Mouse (Mus musculus): ENCODE measurements at regions not wholly inside any gene's neighbourhood (a gene's known extent, or its start where the extent isn't known, plus 50 kb on each side); places are given as distances from the start of the nearest gene placed in this dataset.

GRCm38 (mm10) chr2:173425754-173426153 lies 96.6 kb upstream of the 1700021F07Rik start:
- H3K4me1 ChIP-seq, result peaks cover 10% of the 10 kb centered on the region
- no peak for ATAC-seq (ENCODE audit: low FRiP score)
- no peaks in the 10 kb centered on the region for H3K27me3 ChIP-seq
- no peak overlapping the region for H3K4me3 ChIP-seq
- H3K9me3 ChIP-seq (replicated peaks), result no peaks in the 10 kb centered on the region
- H3K36me3 ChIP-seq, result no peaks in the 10 kb centered on the region
- H3K9ac ChIP-seq, result no peak overlapping the region
- H3K27ac ChIP-seq, result no peak overlapping the region
- no peak overlapping the region for H3K4me2 ChIP-seq (replicated peaks)
- WGBS, result 86% methylated on average over 9 of the region's 9 CpGs

GRCm38 (mm10) chr2:173426191-173427065 lies 96.0 kb upstream of the 1700021F07Rik start:
- Histone ChIP-seq H3K27me3 (no peaks in the 10 kb centered on the region), H3K9ac (no peak overlapping the region), H3K4me1 (peaks cover 9% of the 10 kb centered on the region), H3K4me2 (replicated peaks) (no peak overlapping the region), H3K4me3 (no peak overlapping the region), H3K9me3 (replicated peaks) (no peaks in the 10 kb centered on the region), H3K36me3 (no peaks in the 10 kb centered on the region), H3K27ac (no peak overlapping the region)
- ATAC-seq (ENCODE audit: low FRiP score), result peak; percentile 49; the same call in 1 of the 2 replicates
- 62% methylated on average over 16 of the region's 16 CpGs for WGBS

GRCm38 (mm10) chr2:173427888-173428450 lies 94.4 kb upstream of the 1700021F07Rik start:
- no peak overlapping the region for H3K27ac ChIP-seq
- H3K27me3 ChIP-seq, result no peaks in the 10 kb centered on the region
- no peak overlapping the region for H3K4me3 ChIP-seq
- no peaks in the 10 kb centered on the region for H3K9me3 ChIP-seq (replicated peaks)
- peaks cover 11% of the 10 kb centered on the region for H3K4me1 ChIP-seq
- H3K4me2 ChIP-seq (replicated peaks), result no peak overlapping the region
- ATAC-seq (ENCODE audit: low FRiP score), result 0 out of 2 replicates have a peak, but pooled peaks have one; percentile 21
- WGBS, result 68% methylated on average over 10 of the region's 10 CpGs
- H3K36me3 ChIP-seq, result no peaks in the 10 kb centered on the region
- no peak overlapping the region for H3K9ac ChIP-seq

- H3K27ac ChIP-seq, result no peak overlapping the region
- H3K9me3 ChIP-seq (replicated peaks), result no peaks in the 10 kb centered on the region
- no peak overlapping the region for H3K4me2 ChIP-seq (replicated peaks)
- no peak overlapping the region for H3K4me3 ChIP-seq
- H3K27me3 ChIP-seq, result no peaks in the 10 kb centered on the region
- no peaks in the 10 kb centered on the region for H3K36me3 ChIP-seq
- H3K4me1 ChIP-seq, result peaks cover 17% of the 10 kb centered on the region
- no peak for ATAC-seq (ENCODE audit: low FRiP score)
- no peak overlapping the region for H3K9ac ChIP-seq
- WGBS, result 81% methylated on average over 5 of the region's 5 CpGs
Observed at GRCm38 (mm10) chr2:173431841-173432240, 90.5 kb upstream of the 1700021F07Rik start.

- WGBS, result 77% methylated on average over 3 of the region's 3 CpGs
- no peak for ATAC-seq (ENCODE audit: low FRiP score)
- Histone ChIP-seq H3K4me2 (replicated peaks) (no peak overlapping the region), H3K9me3 (replicated peaks) (no peaks in the 10 kb centered on the region), H3K9ac (no peak overlapping the region), H3K4me1 (peaks cover 17% of the 10 kb centered on the region), H3K4me3 (no peak overlapping the region), H3K36me3 (no peaks in the 10 kb centered on the region), H3K27ac (no peak overlapping the region), H3K27me3 (no peaks in the 10 kb centered on the region)
Observed at GRCm38 (mm10) chr2:173432258-173432657, 90.1 kb upstream of the 1700021F07Rik start.

- H3K27ac ChIP-seq, result no peak overlapping the region
- ATAC-seq (ENCODE audit: low FRiP score), result no peak
- H3K4me2 ChIP-seq (replicated peaks), result no peak overlapping the region
- no peak overlapping the region for H3K4me3 ChIP-seq
- no peaks in the 10 kb centered on the region; the same call in 1 of the 2 replicates for H3K9me3 ChIP-seq (replicated peaks)
- H3K4me1 ChIP-seq, result peaks cover 17% of the 10 kb centered on the region
- no peaks in the 10 kb centered on the region for H3K36me3 ChIP-seq
- 83% methylated on average over 9 of the region's 9 CpGs for WGBS
- no peak overlapping the region for H3K9ac ChIP-seq
- H3K27me3 ChIP-seq, result no peaks in the 10 kb centered on the region
Observed at GRCm38 (mm10) chr2:173432886-173433624, 89.3 kb upstream of the 1700021F07Rik start.

GRCm38 (mm10) chr2:173436580-173436979 lies 85.8 kb upstream of the 1700021F07Rik start:
- ATAC-seq (ENCODE audit: low FRiP score), result no peak
- peaks cover 21% of the 10 kb centered on the region for H3K4me1 ChIP-seq
- H3K4me3 ChIP-seq, result no peak overlapping the region
- H3K4me2 ChIP-seq (replicated peaks), result no peak overlapping the region
- H3K9me3 ChIP-seq (replicated peaks), result no peaks in the 10 kb centered on the region; the same call in 1 of the 2 replicates
- H3K9ac ChIP-seq, result no peak overlapping the region
- H3K27me3 ChIP-seq, result no peaks in the 10 kb centered on the region
- WGBS, result 85% methylated on average over 3 of the region's 3 CpGs
- no peak overlapping the region for H3K27ac ChIP-seq
- no peaks in the 10 kb centered on the region for H3K36me3 ChIP-seq

- Histone ChIP-seq H3K27me3 (no peaks in the 10 kb centered on the region), H3K36me3 (no peaks in the 10 kb centered on the region), H3K4me1 (peaks cover 32% of the 10 kb centered on the region), H3K4me3 (no peak overlapping the region), H3K9ac (no peak overlapping the region), H3K27ac (no peak overlapping the region), H3K9me3 (replicated peaks) (no peaks in the 10 kb centered on the region; the same call in 1 of the 2 replicates), H3K4me2 (replicated peaks) (no peak overlapping the region)
- WGBS, result 77% methylated on average over 9 of the region's 9 CpGs
- ATAC-seq (ENCODE audit: low FRiP score), result no peak
Observed at GRCm38 (mm10) chr2:173439031-173439430, 83.4 kb upstream of the 1700021F07Rik start.

- 66% methylated on average over 11 of the region's 11 CpGs for WGBS
- no peak overlapping the region for H3K9ac ChIP-seq
- H3K4me3 ChIP-seq, result no peak overlapping the region
- H3K27me3 ChIP-seq, result no peaks in the 10 kb centered on the region
- peaks cover 21% of the 10 kb centered on the region for H3K4me1 ChIP-seq
- ATAC-seq (ENCODE audit: low FRiP score), result no peak
- no peak overlapping the region for H3K27ac ChIP-seq
- H3K4me2 ChIP-seq (replicated peaks), result no peak overlapping the region
- no peaks in the 10 kb centered on the region for H3K36me3 ChIP-seq
- H3K9me3 ChIP-seq (replicated peaks), result no peaks in the 10 kb centered on the region; the same call in 1 of the 2 replicates
Observed at GRCm38 (mm10) chr2:173442056-173442455, 80.3 kb upstream of the 1700021F07Rik start.

GRCm38 (mm10) chr2:173443262-173443661 lies 79.1 kb upstream of the 1700021F07Rik start:
- WGBS, result 56% methylated on average over 10 of the region's 10 CpGs
- no peaks in the 10 kb centered on the region for H3K9me3 ChIP-seq (replicated peaks)
- no peaks in the 10 kb centered on the region for H3K36me3 ChIP-seq
- H3K27ac ChIP-seq, result no peak overlapping the region
- H3K27me3 ChIP-seq, result no peaks in the 10 kb centered on the region
- no peak for ATAC-seq (ENCODE audit: low FRiP score)
- H3K4me1 ChIP-seq, result peaks cover 21% of the 10 kb centered on the region
- no peak overlapping the region for H3K4me2 ChIP-seq (replicated peaks)
- no peak overlapping the region for H3K4me3 ChIP-seq
- H3K9ac ChIP-seq, result no peak overlapping the region

GRCm38 (mm10) chr2:173444386-173444785 lies 78.0 kb upstream of the 1700021F07Rik start:
- no peaks in the 10 kb centered on the region for H3K36me3 ChIP-seq
- no peaks in the 10 kb centered on the region for H3K27me3 ChIP-seq
- H3K4me3 ChIP-seq, result no peak overlapping the region
- no peak for ATAC-seq (ENCODE audit: low FRiP score)
- H3K9me3 ChIP-seq (replicated peaks), result no peaks in the 10 kb centered on the region
- 87% methylated on average over 9 of the region's 9 CpGs for WGBS
- H3K9ac ChIP-seq, result no peak overlapping the region
- H3K4me2 ChIP-seq (replicated peaks), result no peak overlapping the region
- peaks cover 17% of the 10 kb centered on the region for H3K4me1 ChIP-seq
- H3K27ac ChIP-seq, result no peak overlapping the region

- Histone ChIP-seq H3K27ac (no peak overlapping the region), H3K9me3 (replicated peaks) (no peaks in the 10 kb centered on the region), H3K9ac (no peak overlapping the region), H3K27me3 (no peaks in the 10 kb centered on the region), H3K4me3 (no peak overlapping the region), H3K4me2 (replicated peaks) (no peak overlapping the region), H3K4me1 (peaks cover 17% of the 10 kb centered on the region), H3K36me3 (no peaks in the 10 kb centered on the region)
- no peak for ATAC-seq (ENCODE audit: low FRiP score)
- 87% methylated on average over 3 of the region's 3 CpGs for WGBS
Observed at GRCm38 (mm10) chr2:173445039-173445438, 77.3 kb upstream of the 1700021F07Rik start.
